Mouse (Mus musculus) urinary bladder, adult 2 months (tissue): ENCODE data around the gene Fam189a1. TPM values are rescaled to one million over a fixed set of nuclear protein-coding genes. Genes with fewer than 3 reads are reported as not detected.
A peak's percentile ranks its signal among the peaks of the same experiment; 100 is the strongest.

ENCODE experiments used
- DNase-seq: peaks from one replicate; pipeline ENCODE4 v3.0.0; 2022; ENCODE audit warnings: low spot score
- polyA plus RNA-seq: library from polyadenylated mRNA; depleted of rRNA; stranded (reverse); fragments of >200 nt; gene quantifications from 2 replicates; pipeline ENCODE4 v1.2.3, GENCODE M21; 2012

The Fam189a1 gene
- polyA plus RNA-seq, 1 experiment, result 0.25 TPM

GRCm38 (mm10) chr7:64882243-64882642 lies 274.1 kb downstream of the Fam189a1 start:
- no peak for DNase-seq

GRCm38 (mm10) chr7:64881387-64881786 lies 275.0 kb downstream of the Fam189a1 start:
- no peak for DNase-seq

GRCm38 (mm10) chr7:64880415-64880814 lies 276.0 kb downstream of the Fam189a1 start:
- no peak for DNase-seq

- no peak for DNase-seq
Measured at GRCm38 (mm10) chr7:64874941-64875340, 281.4 kb downstream of the Fam189a1 start.

- DNase-seq, result no peak
Measured at GRCm38 (mm10) chr7:64873266-64873665, 283.1 kb downstream of the Fam189a1 start.

- DNase-seq, result peak; percentile 95
Measured at GRCm38 (mm10) chr7:64872743-64873241, 283.6 kb downstream of the Fam189a1 start, which contains the start of gene Nsmce3. TSS of gene Nsmce3 (minus strand) at chr7:64872997.

- no peak for DNase-seq
Measured at GRCm38 (mm10) chr7:64871987-64872742, 284.2 kb downstream of the Fam189a1 start.

- no peak for DNase-seq
Measured at GRCm38 (mm10) chr7:64869549-64870065, 286.8 kb downstream of the Fam189a1 start.

- no peak for DNase-seq
Measured at GRCm38 (mm10) chr7:64863538-64863937, 292.8 kb downstream of the Fam189a1 start.

- DNase-seq, result no peak
Measured at GRCm38 (mm10) chr7:64862978-64863377, 293.4 kb downstream of the Fam189a1 start.

GRCm38 (mm10) chr7:64856526-64857082 lies 299.8 kb downstream of the Fam189a1 start:
- DNase-seq, result no peak

- DNase-seq, result no peak
Measured at GRCm38 (mm10) chr7:64855976-64856375, 300.4 kb downstream of the Fam189a1 start.

GRCm38 (mm10) chr7:64855389-64855927 lies 300.9 kb downstream of the Fam189a1 start:
- no peak for DNase-seq

GRCm38 (mm10) chr7:64850791-64851190 lies 305.6 kb downstream of the Fam189a1 start:
- DNase-seq, result no peak

- no peak for DNase-seq
Measured at GRCm38 (mm10) chr7:64847366-64847899, 308.9 kb downstream of the Fam189a1 start.

- DNase-seq, result no peak
Measured at GRCm38 (mm10) chr7:64846061-64846460, 310.3 kb downstream of the Fam189a1 start.

- DNase-seq, result no peak
Measured at GRCm38 (mm10) chr7:64840946-64841659, 315.3 kb downstream of the Fam189a1 start.

GRCm38 (mm10) chr7:64840576-64840895 lies 315.8 kb downstream of the Fam189a1 start:
- no peak for DNase-seq

- no peak for DNase-seq
Measured at GRCm38 (mm10) chr7:64839801-64840575, 316.4 kb downstream of the Fam189a1 start.

GRCm38 (mm10) chr7:64839281-64839680 lies 317.1 kb downstream of the Fam189a1 start:
- no peak for DNase-seq
